In genomic region chr9:106677702-106678101, GRCm38 (mm10) we compare ENCODE assay signal across 35 mouse cellular contexts. TPM values are rescaled to one million over a fixed set of nuclear protein-coding genes. Genes with fewer than 3 reads are reported as not detected.
A peak's percentile ranks its signal among the peaks of the same experiment; 100 is the strongest.
DNase-seq lines count a peak whose midpoint lies in the region; ATAC-seq and TF ChIP-seq lines count a peak whose summit lies in the region.
"Had no signal": no experiment of that assay in that cellular context is flagged by ENCODE, and none has a peak within 500 bp of the region (broad histone marks: within the 10 kb centered on the region; RNA-seq: fewer than 3 reads in every experiment).

No protein-coding gene starts in this region.

- no peak for TF ChIP-seq CTCF in left cerebral cortex, adult 2 months (IDR thresholded peaks at IDR 0.05)
- TF ChIP-seq CTCF in olfactory bulb, adult 2 months (IDR thresholded peaks at IDR 0.05; ENCODE audit: insufficient read depth, low read depth, low read length): no peak
- TF ChIP-seq CTCF in hindbrain, postnatal 0 days (IDR thresholded peaks at IDR 0.05; ENCODE audit: low read depth): no peak

- DNase-seq in left cerebral cortex, adult 2 months (ENCODE audit: extremely low spot score in 1 of 2, low spot score in 2 of 2): peak in 1 of 2 experiments; percentile 9
- DNase-seq in left cerebral cortex, postnatal 36 days (ENCODE audit: low spot score in 2 of 2): no peak
- peak; percentile 2 for DNase-seq in right cerebral cortex, postnatal 14 days
- DNase-seq in right cerebral cortex, adult 2 months (ENCODE audit: low spot score in 2 of 2): no peak
- DNase-seq in hindbrain, postnatal 0 days (ENCODE audit: low spot score): no peak
- DNase-seq: cerebellum, adult 2 months; cerebellum, adult 9-11 months; cerebellum, postnatal 36 days; embryo, embryonic 11 days; gastrocnemius, postnatal 10 days; gastrocnemius, postnatal 36 days; heart, adult 2 months; heart, postnatal 14 days; heart, postnatal 4 days had no signal

- H3K4me3 ChIP-seq in left cerebral cortex, adult 2 months: no peak overlapping the region
- no peak overlapping the region for H3K4me3 ChIP-seq in olfactory bulb, adult 2 months (ENCODE audit: insufficient read depth, low read depth, low read length)
- no peak overlapping the region for H3K4me3 ChIP-seq in hindbrain, postnatal 0 days (ENCODE audit: low read length)
- H3K4me3 ChIP-seq: embryonic facial prominence, embryonic 10.5 days; embryonic facial prominence, embryonic 13.5 days; erythroblast, embryonic 14.5 days; forebrain, embryonic 10.5 days; forebrain, embryonic 13.5 days; heart, adult 2 months; heart, embryonic 10.5 days; heart, embryonic 13.5 days had no signal

- ATAC-seq in hindbrain, postnatal 0 days: no peak
- ATAC-seq: CD4-positive, CD25-positive, alpha-beta regulatory T cell, adult 4 months; forebrain, embryonic 13.5 days; forebrain, embryonic 16.5 days had no signal

- TF ChIP-seq POLR2A in olfactory bulb, adult 2 months (IDR thresholded peaks at IDR 0.05; ENCODE audit: insufficient read depth, low read depth, low read length): no peak

- H3K9me3 ChIP-seq in hindbrain, postnatal 0 days (ENCODE audit: low read length): no peaks in the 10 kb centered on the region
- H3K9me3 ChIP-seq: embryonic facial prominence, embryonic 10.5 days; embryonic facial prominence, embryonic 13.5 days; forebrain, embryonic 10.5 days; forebrain, embryonic 13.5 days; heart, embryonic 10.5 days; heart, embryonic 13.5 days had no signal

- peaks cover 52% of the 10 kb centered on the region for H3K4me1 ChIP-seq in olfactory bulb, adult 2 months (ENCODE audit: control insufficient read depth, insufficient read depth, low read length)
- H3K4me1 ChIP-seq in hindbrain, postnatal 0 days (ENCODE audit: insufficient read depth, low read length): no peaks in the 10 kb centered on the region
- H3K4me1 ChIP-seq: embryonic facial prominence, embryonic 10.5 days; embryonic facial prominence, embryonic 13.5 days; forebrain, embryonic 10.5 days; forebrain, embryonic 13.5 days; heart, embryonic 10.5 days; heart, embryonic 13.5 days had no signal

- H3K27ac ChIP-seq in left cerebral cortex, adult 2 months: 0 out of 2 replicates have a peak overlapping the region, but pooled peaks have one; percentile 24
- peak overlapping the region; percentile 80 for H3K27ac ChIP-seq in olfactory bulb, adult 2 months (ENCODE audit: insufficient read depth, low read depth, low read length)
- H3K27ac ChIP-seq in hindbrain, postnatal 0 days: no peak overlapping the region
- H3K27ac ChIP-seq: embryonic facial prominence, embryonic 10.5 days; embryonic facial prominence, embryonic 13.5 days; forebrain, embryonic 10.5 days; forebrain, embryonic 13.5 days; heart, adult 2 months; heart, embryonic 10.5 days; heart, embryonic 13.5 days; hindbrain, embryonic 14.5 days had no signal

- H3K27me3 ChIP-seq in hindbrain, postnatal 0 days (ENCODE audit: insufficient read depth, low read length): no peaks in the 10 kb centered on the region
- H3K27me3 ChIP-seq: embryonic facial prominence, embryonic 13.5 days; forebrain, embryonic 13.5 days; heart, embryonic 13.5 days had no signal

- H3K4me2 ChIP-seq in hindbrain, postnatal 0 days (ENCODE audit: low read depth, low read length): no peak overlapping the region
- H3K4me2 ChIP-seq: embryonic facial prominence, embryonic 13.5 days; forebrain, embryonic 13.5 days; heart, embryonic 13.5 days; hindbrain, embryonic 14.5 days had no signal

- no peak overlapping the region for H3K9ac ChIP-seq in hindbrain, postnatal 0 days (replicated peaks; ENCODE audit: low read length)
- H3K9ac ChIP-seq: embryonic facial prominence, embryonic 13.5 days; heart, embryonic 13.5 days; hindbrain, embryonic 14.5 days had no signal

- H3K36me3 ChIP-seq in hindbrain, postnatal 0 days (ENCODE audit: insufficient read depth, low read length): peaks cover 49% of the 10 kb centered on the region

- 89% methylated on average over 5 of the region's 5 CpGs for WGBS in olfactory bulb, adult 2 months
- 85% methylated on average over 5 of the region's 5 CpGs for WGBS in hindbrain, postnatal 0 days

- intact Hi-C loops in left cerebral cortex, adult 2 months (cut with DNase I): no loop called here
- intact Hi-C loops in left cerebral cortex, postnatal 36 days (cut with DNase I): no loop called here

RNA-seq across cellular contexts. Expression of gene Tex264, which starts 8.0 kb away (rescaled TPM):
- 10 to 100 TPM; 92.2 to 98.1 TPM for total RNA-seq in left cerebral cortex, adult 2 months (2021)
- total RNA-seq in left cerebral cortex, postnatal 36 days (2021): 100 to 1,000 TPM; 104 to 109 TPM
- polyA plus RNA-seq in olfactory bulb, adult 2 months (2012; ENCODE audit: insufficient read depth, insufficient read length, low replicate concordance, missing spikeins): not detected in 2 replicates
- 91.4 and 107 TPM in 2 replicates for total RNA-seq in hindbrain, postnatal 0 days (2014; rRNA removed)
- polyA plus RNA-seq in hindbrain, postnatal 0 days (2015; fragmentation: Nextera tagmentation; extraction: Ambion mirVana): 86.7 and 91.7 TPM in 2 replicates

RNA-seq across cellular contexts. Expression of gene Grm2, which starts 21.8 kb away (rescaled TPM):
- 10 to 100 TPM; 57.0 to 60.5 TPM for total RNA-seq in left cerebral cortex, adult 2 months (2021)
- total RNA-seq in left cerebral cortex, postnatal 36 days (2021): 10 to 100 TPM; 53.5 to 72.7 TPM
- not detected in 2 replicates for polyA plus RNA-seq in olfactory bulb, adult 2 months (2012; ENCODE audit: insufficient read depth, insufficient read length, low replicate concordance, missing spikeins)
- 12.2 and 14.3 TPM in 2 replicates for total RNA-seq in hindbrain, postnatal 0 days (2014; rRNA removed)
- polyA plus RNA-seq in hindbrain, postnatal 0 days (2015; fragmentation: Nextera tagmentation; extraction: Ambion mirVana): 9.8 and 12.0 TPM in 2 replicates
- total RNA-seq: adrenal gland, adult 8-10 months; gastrocnemius, adult 18-20 months; gastrocnemius, postnatal 36 days; granulocyte monocyte progenitor cell, adult 5-6 weeks; heart, adult 2 months; heart, postnatal 14 days; heart, postnatal 4 days; MEL had no signal
- polyA plus RNA-seq: C2C12; CD4-positive, CD25-positive, alpha-beta regulatory T cell, adult 4 months; erythroblast, embryonic 14.5 days; heart, adult 2 months; heart, embryonic 13.5 days; heart, embryonic 16.5 days; intestine, embryonic 14.5 days had no signal

RNA-seq across cellular contexts. Expression of gene Iqcf6, which starts 51.3 kb away (rescaled TPM):
- not detected for total RNA-seq in left cerebral cortex, adult 2 months (2021)
- not detected for total RNA-seq in left cerebral cortex, postnatal 36 days (2021)
- polyA plus RNA-seq in olfactory bulb, adult 2 months (2012; ENCODE audit: insufficient read depth, insufficient read length, low replicate concordance, missing spikeins): not detected in 2 replicates
- not detected in 2 replicates for total RNA-seq in hindbrain, postnatal 0 days (2014; rRNA removed)
- polyA plus RNA-seq in hindbrain, postnatal 0 days (2015; fragmentation: Nextera tagmentation; extraction: Ambion mirVana): not detected in 2 replicates
- total RNA-seq: adrenal gland, adult 8-10 months; gastrocnemius, adult 18-20 months; gastrocnemius, postnatal 10 days; gastrocnemius, postnatal 36 days; granulocyte monocyte progenitor cell, adult 5-6 weeks; heart, adult 2 months; heart, postnatal 14 days; heart, postnatal 4 days; MEL had no signal
- polyA plus RNA-seq: brain, embryonic 14.5 days; C2C12; CD4-positive, CD25-positive, alpha-beta regulatory T cell, adult 4 months; cerebellum, adult 2 months; cortical plate, adult 2 months; embryonic facial prominence, embryonic 10.5 days; embryonic facial prominence, embryonic 13.5 days; erythroblast, embryonic 14.5 days; forebrain, embryonic 10.5 days; forebrain, embryonic 13.5 days; forebrain, embryonic 16.5 days; heart, adult 2 months; heart, embryonic 10.5 days; heart, embryonic 13.5 days; heart, embryonic 16.5 days; hindbrain, embryonic 11.5 days; hindbrain, embryonic 14.5 days; intestine, embryonic 14.5 days had no signal
